Mouse (Mus musculus) lung, embryonic 15.5 days (tissue): ENCODE measurements around the gene Gsdme. TPM values are rescaled to one million over a fixed set of nuclear protein-coding genes. Genes with fewer than 3 reads are reported as not detected.

Experiments
- ATAC-seq: fragments of 200-750 bp; cut with Nextera tagmentation; 2 replicates; pipeline ENCODE4 v1.8.0; 2017; ENCODE audit warnings: moderate number of reproducible peaks, borderline replicate concordance; ENCODE audit not compliant: low FRiP score, low TSS enrichment; ENCODE audit errors: extremely low read depth
- H3K27ac ChIP-seq: fragments of 300-500 bp; sonication (generic); 2 replicates; pipeline ENCODE4 v1.5.1; 2015; ENCODE audit warnings: moderate library complexity, mild to moderate bottlenecking, inconsistent platforms
- H3K27me3 ChIP-seq: fragments of 300-500 bp; sonication (generic); 2 replicates; pipeline ENCODE4 v1.6.1; 2015; ENCODE audit warnings: inconsistent platforms
- H3K36me3 ChIP-seq: fragments of 300-500 bp; sonication (generic); 2 replicates; pipeline ENCODE4 v1.6.1; 2015; ENCODE audit warnings: inconsistent platforms
- H3K4me1 ChIP-seq: fragments of 300-500 bp; sonication (generic); 2 replicates; pipeline ENCODE4 v1.6.1; 2015; ENCODE audit warnings: inconsistent platforms
- H3K4me2 ChIP-seq: fragments of 300-500 bp; sonication (generic); 2 replicates; pipeline ENCODE4 v1.6.1; 2015; ENCODE audit warnings: inconsistent platforms, mild to moderate bottlenecking, moderate library complexity
- H3K4me3 ChIP-seq: fragments of 300-500 bp; sonication (generic); 2 replicates; pipeline ENCODE4 v1.5.1; 2015; ENCODE audit warnings: mild to moderate bottlenecking, inconsistent platforms
- H3K9ac ChIP-seq: fragments of 300-500 bp; sonication (generic); 2 replicates; pipeline ENCODE4 v1.6.1; 2015; ENCODE audit warnings: inconsistent platforms
- H3K9me3 ChIP-seq: fragments of 300-500 bp; sonication (generic); 2 replicates; pipeline ENCODE4 v1.6.1; 2016; ENCODE audit warnings: inconsistent platforms
- WGBS: fragments of 180-500 bp; shearing (Covaris S2); methylation state at CpG from one replicate; pipeline ENCODE4 v1.1.7; 2015; 5-methylcytosine and 5-hydroxymethylcytosine counted together
- polyA plus RNA-seq: library from polyadenylated mRNA; unstranded; fragments of >200 nt; fragmentation: Nextera tagmentation; extraction: Ambion mirVana; gene quantifications from 2 replicates; pipeline ENCODE4 v1.2.1, GENCODE M21; 2015

Gsdme gene
- polyA plus RNA-seq, 1 experiment from 2014 or later: 36.0 TPM

DNA sequence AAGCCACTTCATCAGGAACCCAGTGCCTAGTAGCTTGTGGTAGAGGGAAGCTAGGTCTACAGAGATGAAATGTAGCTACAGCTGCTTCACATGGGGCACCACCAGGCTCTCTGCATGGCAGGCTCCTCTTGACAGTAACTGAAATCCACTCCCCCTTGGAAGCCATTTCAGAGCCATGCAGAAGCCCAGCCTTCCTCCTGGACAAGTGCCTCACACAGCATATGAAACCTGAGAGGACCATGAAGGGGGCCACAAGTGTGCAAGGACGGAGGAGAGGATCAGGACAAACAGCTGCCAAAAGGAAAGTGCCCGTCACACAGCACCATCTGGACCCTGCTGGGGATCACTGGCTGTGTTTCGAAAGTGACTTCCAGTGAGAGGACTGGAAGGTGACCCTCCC lies 45.0 kb downstream of the Gsdme start:
- no peak for ATAC-seq
- WGBS: 37% methylated on average over 3 of the region's 3 CpGs

DNA sequence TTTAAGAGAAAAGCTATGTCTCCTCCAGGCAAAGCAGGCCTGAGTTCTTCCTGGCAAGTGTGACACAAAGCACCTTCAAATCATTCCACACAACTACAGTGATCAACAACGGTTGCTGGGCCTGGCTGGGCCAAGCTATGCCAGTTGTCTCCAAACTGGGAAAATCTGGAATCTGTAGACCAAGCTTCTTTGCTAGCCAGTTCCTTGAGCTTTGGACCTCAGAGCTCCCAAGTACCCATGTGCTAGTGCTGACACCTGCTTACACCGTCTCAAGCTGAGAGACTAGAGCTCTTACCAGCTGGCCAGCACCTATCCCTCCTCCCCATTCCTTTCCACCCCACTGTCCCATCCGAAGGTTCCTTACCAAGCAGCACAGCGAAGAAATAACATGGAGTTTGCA lies 47.7 kb downstream of the Gsdme start:
- WGBS: 86% methylated on average over 4 of the region's 4 CpGs

More for the DNA sequence above, 45.0 kb downstream of the Gsdme start:
- H3K36me3 ChIP-seq: no peaks in the 10 kb centered on the region
- no peak overlapping the region for H3K9ac ChIP-seq
- no peaks in the 10 kb centered on the region for H3K9me3 ChIP-seq
- H3K4me2 ChIP-seq: no peak overlapping the region
- no peaks in the 10 kb centered on the region for H3K27me3 ChIP-seq
- no peaks in the 10 kb centered on the region for H3K4me1 ChIP-seq
- no peak overlapping the region for H3K27ac ChIP-seq
- H3K4me3 ChIP-seq: no peak overlapping the region

DNA sequence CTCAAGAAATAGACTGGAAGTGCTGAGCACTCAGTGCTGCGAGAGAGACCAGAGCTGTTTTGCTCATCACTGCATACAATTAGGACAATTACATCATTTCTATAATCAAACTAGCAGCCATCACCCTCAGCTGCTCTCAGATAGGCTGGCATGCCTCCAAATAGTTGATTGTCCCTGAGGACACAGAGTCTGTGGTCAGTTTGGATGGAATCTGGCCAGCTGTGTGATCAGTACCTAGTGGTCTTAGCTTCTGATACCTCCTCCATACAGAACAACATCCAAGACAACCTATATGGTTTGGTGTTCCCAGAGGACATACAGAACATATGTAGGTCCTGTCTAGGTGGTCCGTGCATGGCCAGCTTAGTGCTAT lies 48.3 kb downstream of the Gsdme start:
- no peaks in the 10 kb centered on the region for H3K9me3 ChIP-seq
- no peak overlapping the region for H3K27ac ChIP-seq
- H3K4me3 ChIP-seq: no peak overlapping the region
- 71% methylated on average over 2 of the region's 2 CpGs for WGBS
- ATAC-seq: no peak
- H3K27me3 ChIP-seq: no peaks in the 10 kb centered on the region
- no peaks in the 10 kb centered on the region for H3K36me3 ChIP-seq
- H3K4me2 ChIP-seq: no peak overlapping the region
- no peaks in the 10 kb centered on the region for H3K4me1 ChIP-seq
- no peak overlapping the region for H3K9ac ChIP-seq

More for the DNA sequence above, 47.7 kb downstream of the Gsdme start:
- no peak overlapping the region for H3K4me2 ChIP-seq
- ATAC-seq: no peak
- H3K9ac ChIP-seq: no peak overlapping the region
- no peaks in the 10 kb centered on the region for H3K36me3 ChIP-seq
- H3K4me1 ChIP-seq: no peaks in the 10 kb centered on the region
- H3K4me3 ChIP-seq: no peak overlapping the region
- no peak overlapping the region for H3K27ac ChIP-seq
- no peaks in the 10 kb centered on the region for H3K9me3 ChIP-seq
- H3K27me3 ChIP-seq: no peaks in the 10 kb centered on the region

DNA sequence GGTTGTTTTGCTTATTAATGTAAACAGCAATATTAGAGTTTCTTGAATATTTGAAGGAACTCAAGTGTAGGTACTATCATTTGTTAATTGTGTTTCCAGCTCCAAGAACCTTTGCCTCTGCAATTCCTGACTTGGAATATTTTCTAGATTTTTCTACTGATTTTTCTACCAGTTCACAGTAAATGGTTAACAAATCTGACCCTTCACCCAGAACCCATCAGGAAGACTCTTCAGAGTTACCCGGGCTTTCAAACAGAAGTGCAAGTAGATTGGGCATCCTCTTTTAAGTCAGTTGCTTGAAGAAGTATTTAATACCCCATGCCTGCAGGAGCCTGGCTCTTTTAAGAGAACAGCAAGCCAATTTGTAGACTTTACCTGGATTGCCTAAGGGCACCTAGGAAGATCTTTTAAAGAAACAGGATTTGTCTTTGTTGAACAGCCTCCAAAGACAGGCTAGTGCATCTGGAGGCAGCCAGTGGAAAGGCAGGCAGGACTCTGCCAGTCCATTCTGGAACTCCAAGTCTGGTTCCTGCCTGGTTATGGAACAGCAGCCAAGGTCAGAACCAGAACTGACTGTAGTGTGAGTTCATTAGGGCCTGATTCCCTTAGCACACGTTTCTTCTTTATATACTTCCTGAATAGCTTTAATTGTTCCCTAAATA lies 48.8 kb downstream of the Gsdme start:
- H3K4me3 ChIP-seq: no peak overlapping the region
- H3K27ac ChIP-seq: no peak overlapping the region
- no peaks in the 10 kb centered on the region for H3K27me3 ChIP-seq
- no peaks in the 10 kb centered on the region for H3K4me1 ChIP-seq
- no peak overlapping the region for H3K4me2 ChIP-seq
- no peaks in the 10 kb centered on the region for H3K9me3 ChIP-seq
- no peak for ATAC-seq
- H3K9ac ChIP-seq: no peak overlapping the region
- no peaks in the 10 kb centered on the region for H3K36me3 ChIP-seq
- 29% methylated on average over 2 of the region's 2 CpGs for WGBS

DNA sequence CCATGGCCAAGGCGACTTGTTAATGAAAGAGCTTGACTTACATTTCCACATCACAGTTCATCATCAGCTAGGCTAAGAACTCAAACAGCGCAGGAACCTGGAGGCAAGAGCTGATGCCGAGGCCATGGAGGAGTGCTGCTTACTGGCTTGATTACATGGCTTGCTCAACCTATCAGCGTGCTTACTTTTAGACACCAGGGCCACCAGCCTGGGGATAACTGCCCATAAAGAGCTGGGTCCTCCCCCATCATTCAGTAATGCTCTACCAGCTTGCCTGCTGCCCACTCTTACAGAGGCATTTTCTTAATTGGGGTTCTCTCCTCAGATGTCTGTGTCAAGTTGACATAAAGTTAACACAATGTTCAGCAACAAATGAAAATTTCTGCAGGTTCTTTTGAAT lies 58.6 kb downstream of the Gsdme start:
- ATAC-seq: no peak
- Histone ChIP-seq H3K27ac (no peak overlapping the region), H3K9ac (no peak overlapping the region), H3K36me3 (no peaks in the 10 kb centered on the region), H3K27me3 (no peaks in the 10 kb centered on the region), H3K4me1 (no peaks in the 10 kb centered on the region), H3K4me2 (no peak overlapping the region), H3K4me3 (no peak overlapping the region), H3K9me3 (no peaks in the 10 kb centered on the region)
- 94% methylated on average over 4 of the region's 4 CpGs for WGBS

DNA sequence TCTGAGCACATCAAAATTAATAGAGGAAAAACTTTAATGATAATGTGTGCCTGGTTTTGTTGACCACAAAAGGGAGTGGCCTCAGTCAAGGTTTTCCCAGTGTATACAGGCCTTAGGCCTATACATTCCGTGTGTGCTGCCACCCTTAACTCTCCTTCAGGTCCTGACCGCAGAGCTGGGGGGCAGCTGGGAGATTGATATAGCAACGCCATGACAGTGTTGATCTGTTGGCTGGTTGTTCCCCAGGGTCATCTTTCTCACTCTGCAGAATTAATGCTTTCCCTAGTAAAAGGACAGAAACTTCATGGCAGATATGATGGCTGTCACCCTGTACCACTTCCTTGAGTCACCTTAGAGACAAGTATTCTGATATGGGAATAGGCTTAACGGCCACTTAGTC lies 59.3 kb downstream of the Gsdme start:
- no peak overlapping the region for H3K27ac ChIP-seq
- 82% methylated on average over 4 of the region's 4 CpGs for WGBS
- ATAC-seq: no peak
- H3K9me3 ChIP-seq: no peaks in the 10 kb centered on the region
- H3K27me3 ChIP-seq: no peaks in the 10 kb centered on the region
- H3K9ac ChIP-seq: no peak overlapping the region
- H3K4me1 ChIP-seq: no peaks in the 10 kb centered on the region
- no peak overlapping the region for H3K4me3 ChIP-seq
- H3K36me3 ChIP-seq: no peaks in the 10 kb centered on the region
- no peak overlapping the region for H3K4me2 ChIP-seq

DNA sequence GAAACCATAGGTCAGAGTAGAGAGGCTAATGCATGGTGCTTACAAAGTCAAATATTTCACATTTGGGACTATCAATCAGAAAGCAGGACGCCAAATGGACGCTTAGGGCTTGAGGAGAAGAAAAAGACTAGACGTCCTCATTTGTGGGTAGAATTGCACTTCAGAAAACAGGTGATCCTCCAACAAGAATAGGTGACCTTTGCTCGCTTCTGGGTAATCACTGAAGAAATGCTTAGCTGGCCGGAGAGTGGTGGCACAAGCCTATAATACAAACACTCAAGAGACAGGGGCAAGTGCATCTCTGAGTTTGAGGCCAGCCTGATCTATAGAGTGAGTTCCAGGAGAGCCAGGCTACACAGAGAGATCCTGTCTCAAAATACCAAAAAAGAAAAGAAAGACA lies 69.8 kb downstream of the Gsdme start:
- Histone ChIP-seq H3K9me3 (no peaks in the 10 kb centered on the region), H3K27me3 (no peaks in the 10 kb centered on the region), H3K36me3 (peaks cover 17% of the 10 kb centered on the region), H3K9ac (no peak overlapping the region), H3K4me1 (no peaks in the 10 kb centered on the region), H3K27ac (no peak overlapping the region), H3K4me2 (no peak overlapping the region), H3K4me3 (no peak overlapping the region)
- no peak for ATAC-seq
- 75% methylated on average over 5 of the region's 5 CpGs for WGBS

DNA sequence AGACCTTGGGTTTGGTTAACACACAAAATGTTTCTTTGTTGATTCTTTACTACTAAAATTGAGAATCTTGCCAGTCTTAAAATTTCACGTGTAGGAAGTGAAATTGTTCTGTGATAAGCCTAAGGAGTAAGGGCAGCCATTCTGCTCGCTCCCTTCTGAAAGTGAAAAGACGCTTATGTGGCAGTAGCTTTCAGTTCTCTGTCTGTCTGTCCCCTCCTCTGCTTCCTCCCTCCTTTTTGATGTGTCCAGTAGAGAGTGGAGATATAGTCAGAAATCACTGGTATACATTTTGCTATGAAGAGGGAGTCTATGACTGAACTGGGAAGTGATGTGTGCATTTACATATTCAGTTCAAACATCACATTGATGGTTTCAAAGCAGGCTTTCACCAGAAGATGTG lies 70.8 kb downstream of the Gsdme start:
- no peak for ATAC-seq
- Histone ChIP-seq H3K27me3 (no peaks in the 10 kb centered on the region), H3K4me1 (no peaks in the 10 kb centered on the region), H3K36me3 (peaks cover 13% of the 10 kb centered on the region), H3K4me3 (no peak overlapping the region), H3K9ac (no peak overlapping the region), H3K27ac (no peak overlapping the region), H3K9me3 (no peaks in the 10 kb centered on the region), H3K4me2 (no peak overlapping the region)
- 78% methylated on average over 3 of the region's 3 CpGs for WGBS

DNA sequence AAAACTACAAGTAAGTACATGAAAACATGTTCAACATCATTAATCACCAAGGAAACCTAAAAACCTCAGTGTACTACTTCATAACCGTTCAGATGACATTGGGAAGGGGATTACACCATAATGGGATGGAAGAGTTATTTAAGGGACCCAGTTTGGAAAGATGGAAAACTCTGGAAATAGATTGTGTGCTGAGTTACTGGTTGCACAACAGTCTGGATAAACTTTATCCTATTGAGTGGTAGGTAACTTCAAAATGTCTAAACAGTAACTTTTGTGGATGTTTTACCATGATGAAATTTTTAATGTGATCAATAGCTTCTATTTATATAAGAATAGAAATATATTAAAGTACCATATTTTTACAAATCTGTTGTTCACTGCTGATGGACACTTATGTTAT lies 71.5 kb downstream of the Gsdme start:
- Histone ChIP-seq H3K27ac (no peak overlapping the region), H3K27me3 (no peaks in the 10 kb centered on the region), H3K4me3 (no peak overlapping the region), H3K4me2 (no peak overlapping the region), H3K9me3 (no peaks in the 10 kb centered on the region), H3K4me1 (no peaks in the 10 kb centered on the region), H3K9ac (no peak overlapping the region), H3K36me3 (peaks cover 10% of the 10 kb centered on the region)
- 77% methylated on average over 1 of the region's 1 CpGs for WGBS
- ATAC-seq: no peak

DNA sequence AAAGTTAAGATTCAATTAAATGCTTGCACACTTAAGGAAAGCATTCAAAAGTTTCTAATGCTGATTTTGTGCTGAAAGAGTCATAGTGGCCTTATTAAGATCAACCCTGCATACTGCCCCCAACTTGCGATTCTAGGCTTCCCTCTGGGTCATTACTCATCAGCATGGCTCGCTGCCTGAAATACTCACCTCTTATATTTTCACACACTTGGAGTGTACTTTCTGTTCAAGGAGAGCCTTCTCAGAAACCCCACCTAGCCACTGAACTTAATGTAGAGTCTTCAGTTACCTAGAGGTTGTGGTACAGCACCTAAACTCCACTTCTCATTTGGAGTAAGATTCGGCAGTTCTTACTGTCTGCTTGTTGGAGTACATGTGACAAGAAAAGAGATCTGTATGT lies 72.1 kb downstream of the Gsdme start:
- Histone ChIP-seq H3K4me2 (no peak overlapping the region), H3K27me3 (no peaks in the 10 kb centered on the region), H3K9ac (no peak overlapping the region), H3K4me1 (no peaks in the 10 kb centered on the region), H3K27ac (no peak overlapping the region), H3K4me3 (no peak overlapping the region), H3K9me3 (no peaks in the 10 kb centered on the region), H3K36me3 (peaks cover 10% of the 10 kb centered on the region)
- WGBS: 75% methylated on average over 3 of the region's 3 CpGs
- no peak for ATAC-seq

DNA sequence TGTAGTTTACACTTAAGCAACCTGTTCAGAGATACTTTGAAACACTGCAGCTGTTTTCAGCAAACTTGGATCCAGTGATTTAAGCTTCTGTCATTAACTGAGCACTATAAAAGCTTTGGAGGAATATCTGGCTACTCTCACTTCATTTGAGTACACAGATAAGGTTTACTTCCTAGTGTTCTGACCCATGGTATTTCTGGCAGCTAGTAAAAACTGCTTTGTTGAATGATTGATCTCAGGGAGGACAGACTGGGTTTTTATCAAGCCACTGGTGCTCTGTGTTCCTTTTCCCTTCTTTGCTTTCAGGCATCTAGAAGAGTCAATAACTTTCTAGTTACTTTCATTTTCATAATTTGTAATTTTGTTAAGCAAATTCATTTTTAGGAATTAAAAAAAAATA lies 74.3 kb downstream of the Gsdme start:
- Histone ChIP-seq H3K27ac (no peak overlapping the region), H3K4me3 (no peak overlapping the region), H3K4me1 (no peaks in the 10 kb centered on the region), H3K27me3 (no peaks in the 10 kb centered on the region), H3K4me2 (no peak overlapping the region), H3K9ac (no peak overlapping the region), H3K36me3 (peaks cover 4% of the 10 kb centered on the region; the same call in 1 of the 2 replicates), H3K9me3 (no peaks in the 10 kb centered on the region)
- no peak for ATAC-seq

DNA sequence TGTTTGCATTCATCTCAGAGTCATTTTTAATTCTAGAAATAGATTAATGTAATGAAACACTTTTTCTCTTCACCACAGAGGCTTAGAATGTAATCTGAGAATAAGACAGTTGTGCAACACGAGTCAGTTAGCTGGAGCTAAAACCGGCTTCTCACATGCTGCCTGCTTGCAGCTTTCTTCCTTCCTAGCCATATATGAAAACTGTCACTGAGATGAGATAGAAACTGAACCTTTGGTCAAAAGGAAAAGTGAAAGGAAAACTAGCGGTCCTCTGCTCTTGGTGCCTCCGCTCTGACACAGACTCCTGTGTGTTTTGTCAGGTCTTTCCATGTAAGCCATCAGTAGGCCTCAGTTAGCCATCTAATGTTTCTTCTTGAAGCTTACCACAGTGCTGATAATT lies 75.7 kb downstream of the Gsdme start:
- 64% methylated on average over 4 of the region's 4 CpGs for WGBS
- H3K36me3 ChIP-seq: peaks cover 9% of the 10 kb centered on the region; the same call in 1 of the 2 replicates
- no peak overlapping the region for H3K4me3 ChIP-seq
- H3K27ac ChIP-seq: no peak overlapping the region
- no peaks in the 10 kb centered on the region for H3K4me1 ChIP-seq
- no peaks in the 10 kb centered on the region for H3K27me3 ChIP-seq
- no peak for ATAC-seq
- H3K9ac ChIP-seq: no peak overlapping the region
- H3K9me3 ChIP-seq: no peaks in the 10 kb centered on the region
- H3K4me2 ChIP-seq: no peak overlapping the region

DNA sequence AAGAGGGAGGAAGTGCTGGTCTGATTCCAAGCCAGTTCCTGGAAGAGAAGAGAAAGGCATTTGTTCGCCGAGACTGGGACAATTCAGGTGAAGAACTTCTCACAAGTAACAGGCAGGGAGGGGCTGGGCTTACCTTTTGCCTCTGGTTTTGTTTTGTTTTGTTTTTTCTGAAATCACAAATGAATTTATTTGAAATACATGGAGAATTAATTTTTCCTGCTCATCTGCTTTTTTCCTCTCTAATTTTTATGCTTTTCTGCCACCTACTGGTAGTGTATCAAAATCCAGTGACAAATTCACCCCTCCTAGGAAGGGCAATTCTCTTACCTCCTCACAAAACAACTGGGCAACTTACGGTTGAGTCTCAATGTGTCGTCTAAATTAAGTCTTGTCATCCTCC lies 83.5 kb downstream of the Gsdme start:
- ATAC-seq: no peak
- no peak overlapping the region for H3K4me3 ChIP-seq
- no peaks in the 10 kb centered on the region for H3K27me3 ChIP-seq
- 68% methylated on average over 4 of the region's 4 CpGs for WGBS
- H3K27ac ChIP-seq: no peak overlapping the region
- H3K36me3 ChIP-seq: peaks cover 6% of the 10 kb centered on the region; the same call in 1 of the 2 replicates
- H3K9me3 ChIP-seq: no peaks in the 10 kb centered on the region
- H3K4me1 ChIP-seq: no peaks in the 10 kb centered on the region
- H3K4me2 ChIP-seq: no peak overlapping the region
- H3K9ac ChIP-seq: no peak overlapping the region
